Mouse (Mus musculus) ES-E14 (cell line): ENCODE measurements around the gene 1110012L19Rik. TPM values are rescaled to one million over a fixed set of nuclear protein-coding genes. Genes with fewer than 3 reads are reported as not detected.
A peak's percentile ranks its signal among the peaks of the same experiment; 100 is the strongest.
"Not testable (repeated sequence)": the region's sequence is repeated elsewhere in the genome, so short reads cannot be mapped to it uniquely, and the experiment has no call there.

Experiments
- DNase-seq: peaks from one replicate; pipeline ENCODE4 v3.0.0-alpha.2; 2013; ENCODE audit warnings: low read depth, low spot score
- H3K27ac ChIP-seq: 2 replicates; pipeline ENCODE4 v1.5.1; 2012; ENCODE audit warnings: low read depth, mild to moderate bottlenecking, low read length, moderate library complexity, mixed read lengths; ENCODE audit not compliant: poor library complexity, insufficient read depth, severe bottlenecking
- H3K36me3 ChIP-seq: 2 replicates; pipeline ENCODE4 v1.6.1; 2012; ENCODE audit warnings: mild to moderate bottlenecking, low read length, moderate library complexity, mixed read lengths; ENCODE audit not compliant: control insufficient read depth, poor library complexity, insufficient read depth, severe bottlenecking
- H3K4me1 ChIP-seq, 2 experiments: fragments of 150-350 bp in 1 of 2; sonication (generic) in 1 of 2; 2 replicates each; pipeline ENCODE4 v1.6.1; 2012; ENCODE audit warnings: low read length in 2 of 2, mild to moderate bottlenecking in 1 of 2, mixed read lengths in 1 of 2; ENCODE audit not compliant: control insufficient read depth in 2 of 2, insufficient read depth in 2 of 2, poor library complexity in 1 of 2
- H3K4me3 ChIP-seq, 2 experiments: fragments of 150-350 bp in 1 of 2; sonication (generic) in 1 of 2; 2 replicates each; pipeline ENCODE4 v1.5.1; 2012; ENCODE audit warnings: low read length in 2 of 2, low read depth in 1 of 2, mild to moderate bottlenecking in 1 of 2, mixed read lengths in 1 of 2; ENCODE audit not compliant: insufficient read depth in 1 of 2, poor library complexity in 1 of 2, severe bottlenecking in 1 of 2
- H3K9ac ChIP-seq: 2 replicates; pipeline ENCODE4 v1.6.1; 2012; ENCODE audit warnings: low read depth, mild to moderate bottlenecking, low read length, mixed read lengths; ENCODE audit not compliant: poor library complexity, insufficient read depth, severe bottlenecking
- H3K9me3 ChIP-seq: fragments of 150-350 bp; sonication (generic); 2 replicates; pipeline ENCODE4 v1.6.1; 2012; ENCODE audit warnings: low read depth, mild to moderate bottlenecking, low read length; ENCODE audit not compliant: control insufficient read depth, insufficient read depth
- CHD2 ChIP-seq: IDR thresholded peaks from 2 replicates; pipeline ENCODE4 v1.6.1; 2014; ENCODE audit warnings: mild to moderate bottlenecking, low read depth, low read length, inconsistent platforms
- HCFC1 ChIP-seq: IDR thresholded peaks from 2 replicates; pipeline ENCODE4 v1.6.1; 2012; ENCODE audit warnings: low read length, inconsistent platforms, borderline replicate concordance; ENCODE audit not compliant: insufficient read depth
- MAFK ChIP-seq: IDR thresholded peaks from 2 replicates; pipeline ENCODE4 v1.6.1; 2014; ENCODE audit warnings: mild to moderate bottlenecking, low read depth, low read length, inconsistent platforms; ENCODE audit not compliant: insufficient read depth
- ZC3H11A ChIP-seq: IDR thresholded peaks from 2 replicates; pipeline ENCODE4 v1.6.1; 2012; ENCODE audit warnings: low read depth, mild to moderate bottlenecking, inconsistent platforms, low read length, borderline replicate concordance
- ZNF384 ChIP-seq: IDR thresholded peaks from 2 replicates; pipeline ENCODE4 v1.6.1; 2012; ENCODE audit warnings: low read depth, low read length, inconsistent platforms
- in situ Hi-C, 2 experiments: fragments of 600-800 bp; cut with MboI; formaldehyde crosslinking; loops; one replicate each; pipeline ENCODE4 v1.15.1; 2025; ENCODE audit warnings: low sequenced_read_pairs in 2 of 2, inconsistent platforms in 1 of 2; ENCODE audit not compliant: unreplicated experiment in 2 of 2
- total RNA-seq: library from RNA; depleted of rRNA; stranded (reverse); fragments of 300-350 nt; gene quantifications from 2 replicates; pipeline ENCODE4 v1.2.3, GENCODE M21; 2012

The 1110012L19Rik gene
- total RNA-seq, 1 experiment = 19.0 TPM

GRCm38 (mm10) chrX:70364661-70365613 lies 20.7 kb upstream of the 1110012L19Rik start, which contains the start of gene Ids:
TSS of gene Ids (minus strand) at chrX:70365084.
- H3K27ac ChIP-seq = no peak within 1 kb of the TSS
- no peak for TF ChIP-seq ZC3H11A
- H3K4me1 ChIP-seq = no peaks in the 10 kb centered on the region
- peak within 1 kb of the TSS; percentile 62 to 81 for H3K4me3 ChIP-seq
- H3K9ac ChIP-seq = peak within 1 kb of the TSS; percentile 77
- H3K9me3 ChIP-seq = no peaks in the 10 kb centered on the region
- DNase-seq = peak; percentile 62
- no peaks in the 10 kb centered on the region; the same call in 1 of the 2 replicates for H3K36me3 ChIP-seq
- in situ Hi-C loops = loop anchor here in 1 of 2 experiments (25.0 kb wide), 1 partner anchor 197 kb away; no protein-coding TSS in a partner anchor

- not testable (repeated sequence) for H3K4me1 ChIP-seq, H3K9ac ChIP-seq, H3K9me3 ChIP-seq, H3K4me3 ChIP-seq, DNase-seq, H3K27ac ChIP-seq, H3K36me3 ChIP-seq
- in situ Hi-C loops = loop anchor here in 1 of 2 experiments (25.0 kb wide), 1 partner anchor 193 kb away; no protein-coding TSS in a partner anchor
Measured at GRCm38 (mm10) chrX:70369758-70370157, 15.9 kb upstream of the 1110012L19Rik start.

DNA sequence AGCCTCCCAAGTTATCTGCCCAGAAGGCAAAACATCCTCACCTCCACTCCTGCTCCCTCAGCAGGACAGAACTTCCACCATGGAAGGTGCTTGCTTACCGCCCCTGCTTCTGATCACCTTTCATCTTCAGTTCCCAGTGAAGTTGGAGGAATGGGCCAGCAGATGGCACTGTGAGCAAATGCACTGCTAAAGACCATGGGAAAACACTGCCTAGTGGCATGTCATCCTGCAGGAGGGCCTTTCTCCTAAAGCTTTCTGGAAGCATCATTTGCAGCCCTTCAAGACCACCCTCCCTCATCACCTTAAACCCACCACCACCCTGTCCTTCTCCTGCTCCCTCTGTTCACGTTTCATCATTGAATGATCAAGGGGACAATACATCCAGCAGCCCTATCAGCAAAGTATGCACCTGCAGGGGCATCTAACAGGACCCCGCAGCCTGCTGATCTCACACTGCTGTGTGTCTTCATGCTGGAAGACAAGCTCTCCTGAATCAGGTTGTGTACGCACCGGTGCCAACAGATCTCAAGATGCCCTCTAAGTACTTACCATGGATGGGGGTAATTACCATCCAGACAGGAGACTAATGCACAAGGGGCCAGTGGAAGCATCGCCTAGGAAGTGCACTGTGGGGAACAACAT lies 11.1 kb upstream of the 1110012L19Rik start:
- not testable (repeated sequence) for H3K4me3 ChIP-seq, H3K36me3 ChIP-seq, H3K4me1 ChIP-seq, H3K9ac ChIP-seq, H3K9me3 ChIP-seq, H3K27ac ChIP-seq, DNase-seq
- in situ Hi-C loops = loop anchor here in 1 of 2 experiments (25.0 kb wide), 1 partner anchor 188 kb away; no protein-coding TSS in a partner anchor

GRCm38 (mm10) chrX:70384917-70385275 lies 781 bp upstream of the 1110012L19Rik start:
- in situ Hi-C loops = no loop called here
- no peaks in the 10 kb centered on the region for H3K4me1 ChIP-seq
- no peaks in the 10 kb centered on the region for H3K36me3 ChIP-seq
- DNase-seq = no peak
- TF ChIP-seq ZNF384 = no peak
- no peak for TF ChIP-seq CHD2
- TF ChIP-seq HCFC1 = no peak
- TF ChIP-seq ZC3H11A = no peak
- no peaks in the 10 kb centered on the region for H3K9me3 ChIP-seq
- no peak overlapping the region for H3K9ac ChIP-seq
- H3K27ac ChIP-seq = no peak overlapping the region
- H3K4me3 ChIP-seq = peak overlapping the region; percentile 80 to 83; a peak in 3 of 4 replicates

GRCm38 (mm10) chrX:70385962-70386351 lies 280 bp downstream of the 1110012L19Rik start:
- H3K27ac ChIP-seq = 0 out of 2 replicates have a peak overlapping the region, but pooled peaks have one; percentile 10
- H3K36me3 ChIP-seq = no peaks in the 10 kb centered on the region
- H3K4me3 ChIP-seq = peak overlapping the region; percentile 80 to 83
- H3K9me3 ChIP-seq = no peaks in the 10 kb centered on the region
- DNase-seq = no peak
- TF ChIP-seq ZNF384 = no peak
- TF ChIP-seq ZC3H11A = no peak
- TF ChIP-seq HCFC1 = no peak
- TF ChIP-seq MAFK = no peak
- H3K9ac ChIP-seq = peak overlapping the region; percentile 80
- H3K4me1 ChIP-seq = no peaks in the 10 kb centered on the region
- in situ Hi-C loops = no loop called here

GRCm38 (mm10) chrX:70392636-70393035 lies 7.0 kb downstream of the 1110012L19Rik start:
- DNase-seq, H3K4me3 ChIP-seq, H3K9ac ChIP-seq, in situ Hi-C loops, H3K4me1 ChIP-seq, H3K27ac ChIP-seq, H3K36me3 ChIP-seq, H3K9me3 ChIP-seq: not testable (repeated sequence)

GRCm38 (mm10) chrX:70425473-70425872 lies 39.8 kb downstream of the 1110012L19Rik start:
- H3K4me1 ChIP-seq, H3K36me3 ChIP-seq, H3K9ac ChIP-seq, H3K4me3 ChIP-seq, DNase-seq, H3K27ac ChIP-seq, in situ Hi-C loops, H3K9me3 ChIP-seq: not testable (repeated sequence)
